Mouse (Mus musculus) kidney, adult 11 months (tissue): Measurements from ENCODE around the gene 1700042G07Rik.
"Not testable (repeated sequence)": the region's sequence is repeated elsewhere in the genome, so short reads cannot be mapped to it uniquely, and the experiment has no call there.

Source experiments
- DNase-seq: peaks from one replicate; pipeline ENCODE4 v3.0.0; 2022

Gene 1700042G07Rik

GRCm38 (mm10) chr4:116215895-116216605 is 42.9 kb downstream of the 1700042G07Rik start:
- no peak for DNase-seq

DNA sequence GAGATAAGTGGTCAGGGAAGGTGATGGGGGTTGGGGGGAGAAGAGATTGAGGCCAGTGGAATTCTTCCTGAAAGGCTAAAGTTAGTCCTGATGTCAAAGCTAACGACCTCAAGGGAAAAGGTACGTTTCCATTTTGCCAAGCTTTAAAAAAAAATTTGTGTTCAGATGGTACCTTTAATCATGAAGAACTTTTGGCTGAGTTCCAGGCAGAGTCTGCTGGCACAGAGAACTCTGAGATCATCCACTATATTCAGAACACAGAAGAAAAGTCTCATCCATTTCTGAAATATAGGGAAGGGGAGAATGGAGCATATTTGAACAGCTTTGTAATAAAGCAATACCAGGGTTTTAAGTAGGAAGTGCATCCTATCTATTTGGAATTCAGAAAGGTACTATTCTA is 43.9 kb downstream of the 1700042G07Rik start:
- DNase-seq: no peak

GRCm38 (mm10) chr4:116217661-116218060 is 44.5 kb downstream of the 1700042G07Rik start:
- not testable (repeated sequence) for DNase-seq

- DNase-seq: no peak
Observed at GRCm38 (mm10) chr4:116219056-116219455, 45.9 kb downstream of the 1700042G07Rik start.

DNA sequence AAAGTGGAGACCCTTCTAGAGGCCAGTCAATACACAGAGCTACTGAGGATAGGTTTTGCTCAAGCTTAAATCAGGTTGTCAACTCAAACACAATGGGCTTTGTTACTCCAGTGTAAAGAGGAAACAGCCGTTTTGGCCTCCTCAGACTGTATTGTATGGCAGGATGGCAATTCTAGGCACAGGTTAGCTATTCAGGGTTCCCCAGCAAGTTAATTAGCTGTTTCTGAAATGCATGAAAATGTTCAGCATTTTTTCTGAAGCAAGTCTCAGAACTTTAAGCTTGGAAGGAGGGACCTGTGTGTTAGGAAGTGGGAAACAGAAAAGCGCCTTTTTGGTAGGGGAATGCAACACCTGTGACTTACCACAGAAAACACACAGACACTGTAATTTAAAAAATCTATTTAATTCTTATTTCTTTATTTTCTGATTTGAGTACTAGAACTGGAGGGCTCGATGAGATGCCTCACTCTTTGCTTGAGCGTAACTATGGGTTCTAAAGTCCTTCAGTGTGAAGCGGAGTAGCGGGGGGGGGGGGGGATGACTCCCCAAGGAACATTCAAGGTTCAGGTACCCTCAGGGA is 47.0 kb downstream of the 1700042G07Rik start:
- DNase-seq: no peak

DNA sequence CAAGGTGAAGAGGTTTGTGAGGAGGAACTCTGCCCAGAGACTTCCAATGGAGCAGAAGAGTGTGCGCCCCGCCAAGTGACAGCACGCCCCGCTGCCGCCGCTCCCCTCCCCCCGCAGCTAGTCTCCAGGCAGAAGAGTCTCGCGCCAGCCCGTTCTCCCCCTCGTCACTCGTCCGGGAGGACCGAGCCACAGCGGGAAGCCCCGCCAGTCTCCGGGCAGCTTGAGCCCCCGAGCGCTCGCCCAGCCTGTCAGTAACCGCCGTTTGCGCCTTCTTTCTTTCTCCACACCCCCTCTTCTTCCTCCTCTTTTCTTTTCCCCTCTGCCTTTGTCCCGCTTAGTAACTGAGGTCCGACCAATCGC is 47.6 kb downstream of the 1700042G07Rik start:
- DNase-seq: no peak

DNA sequence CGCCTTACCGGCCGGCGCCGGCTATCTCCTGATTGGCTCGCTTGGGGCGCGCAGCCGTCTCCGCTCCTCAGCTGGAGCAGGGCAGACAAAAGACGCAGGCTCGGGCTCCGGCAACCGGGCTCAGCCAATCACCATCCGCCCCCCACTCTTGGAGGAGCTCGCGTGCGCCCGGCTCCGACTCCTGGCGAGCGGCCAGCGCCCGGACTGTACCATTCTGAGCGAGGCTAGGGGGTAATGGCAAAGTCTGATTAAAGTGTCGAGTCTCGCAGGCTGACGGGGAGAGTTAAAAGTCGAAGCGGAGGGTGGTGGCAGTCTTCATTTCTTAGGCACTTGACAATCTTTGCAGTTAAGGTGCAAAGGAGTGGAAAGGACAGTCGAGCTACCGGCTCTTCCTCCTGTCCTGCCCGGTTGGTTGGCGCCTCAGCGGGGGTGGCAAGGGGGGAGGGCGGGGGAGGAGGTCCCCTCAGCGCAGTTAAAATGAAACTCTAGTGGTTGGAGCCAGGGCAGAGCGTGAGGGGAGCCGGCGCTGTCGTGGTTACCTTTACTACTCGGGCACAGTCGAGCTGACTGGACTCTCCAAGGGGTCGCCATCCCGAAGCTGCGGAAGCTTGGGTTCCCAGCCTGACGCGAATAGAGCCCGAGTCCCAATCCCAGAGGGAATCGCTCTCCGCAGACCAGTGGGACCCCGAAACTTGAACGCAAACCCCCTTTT is 48.1 kb downstream of the 1700042G07Rik start, which contains the start of gene Pik3r3:
TSS of gene Pik3r3 (plus strand) at position 479 of the 712 bp plus-strand sequence.
- DNase-seq: peak; percentile 98

DNA sequence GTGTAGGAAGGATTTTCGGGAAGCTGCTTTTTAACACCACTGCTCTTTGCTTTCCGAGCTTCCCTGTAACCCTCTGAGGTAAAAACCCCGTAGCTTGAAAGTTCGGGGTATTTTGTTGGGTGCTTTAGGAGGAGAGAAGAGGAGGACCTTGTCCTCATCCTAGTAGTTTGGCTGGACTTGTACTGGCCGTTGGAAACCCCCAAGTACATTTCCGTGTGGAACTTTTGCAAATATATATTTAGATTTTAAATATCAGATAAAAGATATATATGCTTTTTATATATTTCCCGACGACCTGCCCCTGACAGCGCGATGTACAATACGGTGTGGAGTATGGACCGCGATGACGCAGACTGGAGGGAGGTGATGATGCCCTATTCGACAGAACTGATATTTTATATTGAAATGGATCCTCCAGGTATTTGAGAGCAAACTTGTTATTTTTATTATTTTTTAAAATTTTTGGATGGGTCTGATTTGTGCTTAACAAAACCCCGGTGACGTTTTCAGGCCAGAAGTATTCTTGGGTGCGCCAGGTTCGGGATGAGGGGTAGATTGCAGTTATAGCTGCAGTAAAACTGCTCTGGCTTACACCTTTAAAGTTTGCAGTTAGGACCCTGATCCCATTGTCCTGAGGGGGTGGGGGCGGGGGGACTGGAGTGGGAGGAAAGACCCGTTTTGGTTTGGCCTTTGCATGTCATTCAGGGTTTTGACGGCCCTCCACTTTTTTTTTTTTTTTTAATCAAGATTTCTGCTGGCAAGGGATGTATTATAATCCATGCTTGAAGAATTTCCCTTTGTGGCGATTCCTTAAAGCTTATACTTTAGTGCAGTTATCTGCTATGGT is 49.0 kb downstream of the 1700042G07Rik start:
- DNase-seq: peak; percentile 17

- DNase-seq: no peak
Observed at GRCm38 (mm10) chr4:116222843-116223119, 49.6 kb downstream of the 1700042G07Rik start.
